Mouse (Mus musculus): ENCODE data around the gene Aifm3.

- TF ChIP-seq CTCF (IDR thresholded peaks at IDR 0.05; ENCODE audit: borderline replicate concordance, insufficient read depth, low read depth, low read length) (no peak), POLR2A (IDR thresholded peaks at IDR 0.05; ENCODE audit: borderline replicate concordance, insufficient read depth, low read length) (no peak)
Observed at GRCm38 (mm10) chr16:17556180-17556579, 66.8 kb downstream of the Aifm3 start.

All from cerebellum, adult 2 months (tissue).